Mouse (Mus musculus) MEL (cell line): ENCODE results near the gene Nxph4. TPM values are rescaled to one million over a fixed set of nuclear protein-coding genes. Genes with fewer than 3 reads are reported as not detected.

Experiments used
- DNase-seq: peaks from one replicate; pipeline ENCODE4 v3.0.0; 2011; ENCODE audit warnings: low read depth, low spot score
- H3K27ac ChIP-seq: 2 replicates; pipeline ENCODE4 v1.5.1; 2012; ENCODE audit warnings: low read depth, mild to moderate bottlenecking, control low read depth, low read length, moderate library complexity; ENCODE audit not compliant: control insufficient read depth
- H3K27me3 ChIP-seq, 2 experiments: fragments of 150-350 bp in 1 of 2; sonication (generic) in 1 of 2; 2 replicates each; pipeline ENCODE4 v1.6.1; 2012; ENCODE audit warnings: low read length in 2 of 2, mild to moderate bottlenecking in 2 of 2, improper control_type of control experiment in 1 of 2, moderate library complexity in 1 of 2; ENCODE audit not compliant: insufficient read depth in 2 of 2, control insufficient read depth in 1 of 2
- H3K36me3 ChIP-seq, 2 experiments: 2 replicates each; pipeline ENCODE4 v1.6.1; 2012 to 2014; ENCODE audit warnings: low read length in 2 of 2, improper control_type of control experiment in 1 of 2, inconsistent platforms in 1 of 2, mild to moderate bottlenecking in 1 of 2; ENCODE audit not compliant: insufficient read depth in 2 of 2, control insufficient read depth in 1 of 2
- H3K4me1 ChIP-seq, 2 experiments: fragments of 150-350 bp in 1 of 2; sonication (generic) in 1 of 2; 2 replicates each; pipeline ENCODE4 v1.6.1; 2012; ENCODE audit warnings: low read length in 2 of 2, improper control_type of control experiment in 1 of 2, mild to moderate bottlenecking in 1 of 2; ENCODE audit not compliant: insufficient read depth in 2 of 2, control insufficient read depth in 1 of 2
- H3K4me3 ChIP-seq, 2 experiments: fragments of 150-350 bp in 1 of 2; sonication (generic) in 1 of 2; 2 replicates each; pipeline ENCODE4 v1.5.1; 2012; ENCODE audit warnings: low read depth in 2 of 2, low read length in 2 of 2, mild to moderate bottlenecking in 2 of 2, moderate library complexity in 2 of 2, control low read depth in 1 of 2, improper control_type of control experiment in 1 of 2; ENCODE audit not compliant: control insufficient read depth in 1 of 2, insufficient read depth in 1 of 2
- H3K79me2 ChIP-seq: 2 replicates; pipeline ENCODE4 v1.6.1; 2012; ENCODE audit warnings: mild to moderate bottlenecking, low read length, moderate library complexity; ENCODE audit not compliant: control insufficient read depth, poor library complexity, insufficient read depth
- H3K9ac ChIP-seq: 2 replicates; pipeline ENCODE4 v1.6.1; 2012; ENCODE audit warnings: low read depth, mild to moderate bottlenecking, control low read depth, low read length, moderate library complexity; ENCODE audit not compliant: control insufficient read depth, poor library complexity, severe bottlenecking
- H3K9me3 ChIP-seq: fragments of 150-350 bp; sonication (generic); replicated peaks from 2 replicates; pipeline ENCODE4 v1.6.1; 2012; ENCODE audit warnings: mild to moderate bottlenecking, low read length, improper control_type of control experiment, moderate library complexity; ENCODE audit not compliant: insufficient read depth
- CTCF ChIP-seq, 3 experiments: IDR thresholded peaks in 2 of 3; conservative IDR thresholded peaks in 1 of 3; 2 replicates each; pipeline ENCODE4 v1.5.1; 2011 to 2012; ENCODE audit warnings: low read length in 3 of 3, low read depth in 2 of 3, mild to moderate bottlenecking in 2 of 3, improper control_type of control experiment in 1 of 3, inconsistent platforms in 1 of 3, mixed read lengths in 1 of 3, moderate library complexity in 1 of 3; ENCODE audit not compliant: control insufficient read depth in 1 of 3, insufficient read depth in 1 of 3, poor library complexity in 1 of 3, severe bottlenecking in 1 of 3
- ELF1 ChIP-seq: IDR thresholded peaks from 2 replicates; pipeline ENCODE4 v1.6.1; 2014; ENCODE audit warnings: low read depth, mild to moderate bottlenecking, inconsistent platforms, low read length, improper control_type of control experiment, moderate library complexity
- EP300 ChIP-seq, 2 experiments: IDR thresholded peaks; 2 replicates each; pipeline ENCODE4 v1.6.1; 2011; ENCODE audit warnings: improper control_type of control experiment in 2 of 2, low read length in 2 of 2, low read depth in 1 of 2, mild to moderate bottlenecking in 1 of 2
- GABPA ChIP-seq: IDR thresholded peaks from 2 replicates; pipeline ENCODE4 v1.6.1; 2012; ENCODE audit warnings: low read depth, mild to moderate bottlenecking, inconsistent platforms, low read length, improper control_type of control experiment, moderate library complexity
- MEF2A ChIP-seq: IDR thresholded peaks from 2 replicates; pipeline ENCODE4 v1.6.1; 2014; ENCODE audit warnings: low read depth, mild to moderate bottlenecking, inconsistent platforms, low read length, improper control_type of control experiment; ENCODE audit not compliant: poor library complexity, insufficient replicate concordance, severe bottlenecking; ENCODE audit errors: extremely low read depth
- NRF1 ChIP-seq: IDR thresholded peaks from 2 replicates; pipeline ENCODE4 v1.6.1; 2014; ENCODE audit warnings: low read depth, mild to moderate bottlenecking, inconsistent platforms, low read length, improper control_type of control experiment, moderate library complexity; ENCODE audit not compliant: poor library complexity, insufficient read depth, severe bottlenecking
- RAD21 ChIP-seq: IDR thresholded peaks from 2 replicates; pipeline ENCODE4 v1.6.1; 2011; ENCODE audit warnings: mild to moderate bottlenecking, low read depth, low read length, improper control_type of control experiment
- SIN3A ChIP-seq: IDR thresholded peaks from 2 replicates; pipeline ENCODE4 v1.6.1; 2012; ENCODE audit warnings: low read length, improper control_type of control experiment, inconsistent platforms
- TAL1 ChIP-seq: IDR thresholded peaks from 2 replicates; pipeline ENCODE4 v1.6.1; 2012; ENCODE audit warnings: mild to moderate bottlenecking, inconsistent platforms, low read length, moderate library complexity, mixed read lengths
- UBTF ChIP-seq: IDR thresholded peaks from 2 replicates; pipeline ENCODE4 v1.6.1; 2012; ENCODE audit warnings: low read depth, mild to moderate bottlenecking, inconsistent platforms, low read length, improper control_type of control experiment, moderate library complexity, borderline replicate concordance; ENCODE audit not compliant: insufficient read depth
- USF2 ChIP-seq, 2 experiments: IDR thresholded peaks; 2 replicates each; pipeline ENCODE4 v1.6.1; 2011 to 2012; ENCODE audit warnings: improper control_type of control experiment in 2 of 2, low read length in 2 of 2, borderline replicate concordance in 1 of 2, inconsistent platforms in 1 of 2, low read depth in 1 of 2, mild to moderate bottlenecking in 1 of 2; ENCODE audit not compliant: insufficient read depth in 1 of 2
- ZC3H11A ChIP-seq: IDR thresholded peaks from 2 replicates; pipeline ENCODE4 v1.6.1; 2012; ENCODE audit warnings: low read depth, mild to moderate bottlenecking, inconsistent platforms, low read length, improper control_type of control experiment
- ZKSCAN1 ChIP-seq: IDR thresholded peaks from 2 replicates; pipeline ENCODE4 v1.6.1; 2012; ENCODE audit warnings: low read depth, mild to moderate bottlenecking, inconsistent platforms, low read length, improper control_type of control experiment, moderate library complexity
- ZNF384 ChIP-seq: IDR thresholded peaks from 2 replicates; pipeline ENCODE4 v1.6.1; 2012; ENCODE audit warnings: low read depth, mild to moderate bottlenecking, inconsistent platforms, low read length, improper control_type of control experiment
- polyA plus RNA-seq, 2 experiments: library from polyadenylated mRNA; stranded (reverse) in 1 of 2; unstranded in 1 of 2; fragments of >175 nt in 1 of 2; fragments of >200 nt in 1 of 2; gene quantifications; 2 replicates each; pipeline versions ENCODE4 v1.2.1 to v1.2.4; 2012; ENCODE audit warnings: low replicate concordance in 2 of 2, low read depth in 1 of 2; ENCODE audit not compliant: insufficient read length in 2 of 2, insufficient read depth in 1 of 2, missing spikeins in 1 of 2
- total RNA-seq: library from RNA; depleted of rRNA; stranded (reverse); fragments of 300-350 nt; gene quantifications from 2 replicates; pipeline ENCODE4 v1.2.3, GENCODE M21; 2012

Nxph4 gene
- total and polyA plus RNA-seq, 3 experiments: 0.24 TPM; not detected in 2

DNA sequence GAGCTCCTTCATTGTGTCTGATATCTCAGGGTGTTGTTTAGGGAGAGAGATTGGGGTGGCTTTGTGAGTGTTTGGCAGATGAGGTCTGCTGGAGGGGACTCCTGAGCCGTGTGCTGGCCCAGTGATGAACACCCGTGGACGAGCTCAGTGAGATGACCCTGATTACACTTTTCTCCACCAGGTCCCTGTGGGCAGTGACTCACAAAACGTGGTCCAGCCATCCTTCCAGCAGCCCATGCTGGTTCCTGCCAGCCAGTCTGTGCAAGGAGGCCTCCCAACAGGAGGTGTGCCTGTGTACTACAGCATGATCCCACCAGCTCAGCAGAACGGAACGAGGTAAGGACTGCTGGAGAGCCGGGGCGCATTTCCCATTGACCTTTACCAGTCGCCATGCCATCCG is 49.1 kb downstream of the Nxph4 start:
- Histone ChIP-seq H3K27me3 (no peaks in the 10 kb centered on the region), H3K4me3 (no peak overlapping the region), H3K4me1 (no peaks in the 10 kb centered on the region), H3K27ac (no peak overlapping the region), H3K9me3 (no peaks in the 10 kb centered on the region), H3K36me3 (peaks cover 0 to 4% of the 10 kb centered on the region in 2 experiments; a peak in 2 of 4 replicates), H3K79me2 (no peaks in the 10 kb centered on the region), H3K9ac (no peak overlapping the region)
- no peak for DNase-seq
- no peak for TF ChIP-seq SIN3A
- TF ChIP-seq NRF1: no peak
- TF ChIP-seq ELF1: no peak
- TF ChIP-seq MEF2A: no peak
- no peak for TF ChIP-seq EP300 (IDR thresholded peaks at IDR 0.05; ENCODE audit: low read depth in 1 of 2, low read length in 2 of 2)
- no peak for TF ChIP-seq TAL1
- TF ChIP-seq UBTF: no peak
- TF ChIP-seq ZKSCAN1: no peak
- TF ChIP-seq GABPA: no peak
- TF ChIP-seq ZC3H11A: no peak
- no peak for TF ChIP-seq ZNF384

DNA sequence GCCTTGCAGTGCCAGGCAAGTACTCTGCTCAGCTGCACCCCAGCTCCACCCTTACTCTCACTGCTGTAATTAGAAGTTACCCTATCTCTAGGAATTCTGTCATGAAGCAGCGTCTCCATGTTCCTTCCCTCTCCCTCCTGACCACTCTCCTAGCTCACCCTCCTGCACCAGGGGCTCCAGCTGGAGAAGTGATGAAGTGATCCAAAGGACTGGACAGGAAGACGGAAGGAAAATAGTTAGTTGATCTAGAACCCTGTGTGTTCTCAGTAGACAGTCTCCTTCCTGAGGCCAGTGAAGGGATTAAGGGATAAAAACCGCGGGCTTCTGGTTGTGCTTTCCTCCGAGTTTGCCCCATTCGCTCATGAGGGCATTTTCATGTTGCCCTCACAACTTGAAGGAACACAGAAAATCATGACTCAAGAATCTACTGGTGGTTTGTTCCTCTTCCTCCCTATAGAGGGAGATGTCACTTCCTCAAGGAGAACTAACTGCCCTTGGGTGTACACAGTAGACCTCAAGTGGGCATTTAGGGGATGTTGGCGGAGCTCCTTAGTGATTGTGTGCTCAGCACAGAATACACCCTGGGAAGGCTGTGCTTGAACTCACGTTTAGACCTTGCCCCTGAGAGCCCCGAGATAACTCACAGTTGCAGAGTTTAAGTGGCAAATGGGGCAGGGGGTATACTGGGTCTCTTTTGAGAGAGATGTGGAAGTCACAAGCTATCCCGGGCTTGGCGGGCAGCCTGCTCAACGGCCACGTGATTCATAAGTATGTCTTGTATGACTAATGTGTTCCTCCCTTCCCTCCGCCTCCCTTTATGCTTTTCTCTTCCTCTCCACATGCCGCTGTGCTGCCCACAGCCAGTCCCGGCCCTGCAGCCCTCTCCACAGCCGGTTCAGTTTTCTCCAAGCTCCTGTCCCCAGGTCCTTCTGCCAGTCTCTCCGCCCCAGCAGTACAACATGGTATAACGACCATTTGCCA is 53.2 kb downstream of the Nxph4 start:
- Histone ChIP-seq H3K79me2 (no peaks in the 10 kb centered on the region), H3K9ac (no peak overlapping the region), H3K27ac (no peak overlapping the region), H3K4me3 (no peak overlapping the region), H3K9me3 (no peaks in the 10 kb centered on the region), H3K27me3 (no peaks in the 10 kb centered on the region), H3K4me1 (no peaks in the 10 kb centered on the region), H3K36me3 (peaks cover 0 to 5% of the 10 kb centered on the region in 2 experiments; a peak in 2 of 4 replicates)
- no peak for TF ChIP-seq USF2 (IDR thresholded peaks at IDR 0.05; ENCODE audit: borderline replicate concordance in 1 of 2, insufficient read depth in 1 of 2, low read depth in 1 of 2, low read length in 2 of 2)
- no peak for TF ChIP-seq ZC3H11A
- peak in 1 of 3 experiments; percentile 15; a peak in 1 of 6 replicates for TF ChIP-seq CTCF (IDR thresholded peaks at IDR 0.05 in 2 of 3, conservative IDR thresholded peaks at IDR 0.05 in 1 of 3; ENCODE audit: control insufficient read depth in 1 of 3, insufficient read depth in 1 of 3, low read depth in 2 of 3, low read length in 3 of 3, poor library complexity in 1 of 3, severe bottlenecking in 1 of 3)
- TF ChIP-seq UBTF: no peak
- TF ChIP-seq RAD21: no peak
- peak; percentile 16 for DNase-seq
